Mouse (Mus musculus) hindbrain, postnatal 0 days (tissue): ENCODE results near the gene Aloxe3. TPM values are rescaled to one million over a fixed set of nuclear protein-coding genes. Genes with fewer than 3 reads are reported as not detected.

ENCODE experiments used
- ATAC-seq: fragments of 200-750 bp; cut with Nextera tagmentation; 2 replicates; pipeline ENCODE4 v1.8.0; 2017; ENCODE audit warnings: mild to moderate bottlenecking, moderate TSS enrichment, moderate library complexity
- DNase-seq: peaks from one replicate; pipeline ENCODE4 v3.0.0-alpha.2; 2015; ENCODE audit warnings: low spot score
- H3K27ac ChIP-seq: fragments of 300-500 bp; sonication (generic); 2 replicates; pipeline ENCODE4 v1.5.1; 2014; ENCODE audit warnings: mild to moderate bottlenecking
- H3K27me3 ChIP-seq: fragments of 300-500 bp; sonication (generic); 2 replicates; pipeline ENCODE4 v1.6.1; 2014; ENCODE audit warnings: low read length, mixed read lengths; ENCODE audit not compliant: insufficient read depth
- H3K36me3 ChIP-seq: fragments of 300-500 bp; sonication (generic); 2 replicates; pipeline ENCODE4 v1.6.1; 2014; ENCODE audit warnings: low read length, mixed read lengths; ENCODE audit not compliant: insufficient read depth
- H3K4me1 ChIP-seq: fragments of 300-500 bp; sonication (generic); 2 replicates; pipeline ENCODE4 v1.6.1; 2014; ENCODE audit warnings: antibody characterized with exemption, low read length, mixed read lengths; ENCODE audit not compliant: insufficient read depth
- H3K4me2 ChIP-seq: fragments of 300-500 bp; sonication (generic); 2 replicates; pipeline ENCODE4 v1.6.1; 2014; ENCODE audit warnings: low read depth, mild to moderate bottlenecking, low read length, moderate library complexity, mixed read lengths
- H3K4me3 ChIP-seq: fragments of 300-500 bp; sonication (generic); 2 replicates; pipeline ENCODE4 v1.5.1; 2014; ENCODE audit warnings: low read length
- H3K9ac ChIP-seq: fragments of 300-500 bp; sonication (generic); replicated peaks from 2 replicates; pipeline ENCODE4 v1.6.1; 2014; ENCODE audit warnings: mild to moderate bottlenecking, low read length, moderate library complexity, mixed read lengths
- H3K9me3 ChIP-seq: fragments of 300-500 bp; sonication (generic); 2 replicates; pipeline ENCODE4 v1.6.1; 2016; ENCODE audit warnings: low read length, mixed read lengths
- CTCF ChIP-seq: IDR thresholded peaks from 2 replicates; pipeline ENCODE4 v1.5.1; 2016; ENCODE audit warnings: antibody characterized with exemption, control low read depth, low read depth
- WGBS: fragments of 180-500 bp; shearing (Covaris S2); extraction: QIAGEN DNeasy Blood & Tissue Kit; methylation state at CpG from one replicate; pipeline ENCODE4 v1.1.7; 2014; 5-methylcytosine and 5-hydroxymethylcytosine counted together
- polyA plus RNA-seq: library from polyadenylated mRNA; unstranded; fragments of >200 nt; fragmentation: Nextera tagmentation; extraction: Ambion mirVana; gene quantifications from 2 replicates; pipeline ENCODE4 v1.2.1, GENCODE M21; 2015
- total RNA-seq: library from RNA; depleted of rRNA; stranded (reverse); fragments of >200 nt; gene quantifications from 2 replicates; pipeline ENCODE4 v1.2.3, GENCODE M21; 2014

The Aloxe3 gene
- total and polyA plus RNA-seq, 2 experiments from 2014 or later, result 12.5 to 13.0 TPM

DNA sequence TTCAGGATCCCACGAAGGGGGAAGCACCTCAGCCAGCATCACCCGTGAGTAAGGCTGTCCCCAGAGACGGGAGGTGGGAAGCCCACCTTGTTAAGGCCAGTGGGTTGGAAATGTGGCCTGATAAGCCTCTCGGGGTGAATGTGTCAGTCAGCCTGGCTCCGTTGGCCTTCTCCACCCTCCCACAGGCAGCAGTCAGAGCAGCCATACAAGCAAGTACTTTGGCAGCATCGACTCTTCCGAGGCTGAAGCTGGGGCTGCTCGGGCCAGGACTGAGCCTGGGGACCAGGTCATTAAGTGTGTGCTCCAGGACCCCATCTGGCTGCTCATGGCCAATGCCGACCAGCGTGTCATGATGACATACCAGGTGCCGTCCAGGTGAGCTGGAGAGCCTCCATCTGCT lies 18.0 kb upstream of the Aloxe3 start:
- peaks cover 68% of the 10 kb centered on the region for H3K36me3 ChIP-seq
- H3K4me2 ChIP-seq, result no peak overlapping the region
- no peaks in the 10 kb centered on the region for H3K9me3 ChIP-seq
- no peak overlapping the region for H3K9ac ChIP-seq
- H3K27ac ChIP-seq, result no peak overlapping the region
- H3K4me1 ChIP-seq, result no peaks in the 10 kb centered on the region
- no peaks in the 10 kb centered on the region for H3K27me3 ChIP-seq
- H3K4me3 ChIP-seq, result no peak overlapping the region
- DNase-seq (no peak), ATAC-seq (no peak)
- WGBS, result 91% methylated on average over 11 of the region's 11 CpGs
- TF ChIP-seq CTCF, result no peak

DNA sequence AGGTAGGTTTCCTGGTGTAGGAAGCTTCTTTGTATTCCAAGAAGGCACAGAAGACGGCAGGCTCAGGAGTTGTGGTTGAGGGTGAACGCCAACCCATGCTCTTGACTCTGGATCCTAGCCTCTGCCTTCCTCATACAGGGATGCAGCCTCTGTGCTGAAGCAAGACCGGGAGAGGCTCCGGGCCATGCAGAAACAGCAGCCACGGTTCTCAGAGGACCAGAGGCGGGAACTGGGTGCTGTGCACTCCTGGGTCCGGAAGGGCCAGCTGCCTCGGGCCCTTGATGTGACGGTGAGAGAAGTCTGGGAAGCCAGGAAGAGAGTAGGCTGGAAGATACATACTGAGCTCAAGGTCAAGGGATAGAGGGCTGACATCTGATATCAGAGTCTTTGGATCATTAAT lies 17.5 kb upstream of the Aloxe3 start:
- no peak overlapping the region for H3K27ac ChIP-seq
- no peak for DNase-seq
- H3K27me3 ChIP-seq, result no peaks in the 10 kb centered on the region
- no peak overlapping the region for H3K4me2 ChIP-seq
- no peak overlapping the region for H3K9ac ChIP-seq
- H3K4me1 ChIP-seq, result no peaks in the 10 kb centered on the region
- no peaks in the 10 kb centered on the region for H3K9me3 ChIP-seq
- peaks cover 62% of the 10 kb centered on the region for H3K36me3 ChIP-seq
- 90% methylated on average over 9 of the region's 9 CpGs for WGBS
- no peak for ATAC-seq
- no peak overlapping the region for H3K4me3 ChIP-seq
- TF ChIP-seq CTCF, result no peak

DNA sequence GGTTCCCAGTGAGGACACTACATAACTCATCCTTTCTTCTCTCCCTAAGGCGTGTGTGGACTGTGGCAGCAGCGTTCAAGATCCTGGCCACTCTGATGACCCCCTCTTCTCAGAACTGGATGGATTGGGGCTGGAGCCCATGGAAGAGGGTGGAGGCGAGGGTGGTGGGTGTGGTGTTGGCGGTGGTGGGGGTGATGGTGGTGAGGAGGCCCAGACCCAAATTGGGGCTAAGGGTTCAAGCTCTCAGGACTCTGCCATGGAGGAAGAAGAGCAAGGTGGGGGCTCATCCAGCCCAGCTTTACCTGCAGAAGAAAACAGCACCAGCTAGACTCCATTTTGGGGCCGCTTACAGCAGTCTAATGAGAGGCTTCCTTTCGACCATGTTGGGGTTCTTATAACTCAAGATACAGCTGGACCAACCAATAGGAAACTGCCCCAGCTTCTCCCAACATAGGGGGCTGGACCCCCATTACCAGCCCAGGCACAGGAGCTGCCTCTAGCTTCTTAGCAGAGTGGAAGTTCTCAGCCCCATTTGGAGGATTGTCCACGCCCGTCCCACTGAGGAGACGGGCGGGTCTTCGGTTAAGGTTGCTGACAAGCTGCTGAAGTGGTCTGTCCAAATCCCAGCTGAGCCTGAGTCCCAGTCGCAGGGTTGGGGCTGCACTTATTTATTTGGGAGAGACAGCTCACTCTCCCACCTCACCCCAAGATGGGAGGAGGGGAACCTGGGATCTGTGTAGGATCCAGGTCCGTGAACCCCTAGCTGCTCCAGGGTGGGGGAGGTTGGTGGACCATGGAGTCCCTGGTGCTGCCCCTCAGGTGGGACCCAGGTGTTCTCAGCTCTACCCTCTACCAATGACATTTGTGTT lies 16.4 kb upstream of the Aloxe3 start:
- no peak for TF ChIP-seq CTCF
- Histone ChIP-seq H3K9ac (no peak overlapping the region), H3K4me2 (no peak overlapping the region), H3K4me1 (no peaks in the 10 kb centered on the region), H3K27ac (no peak overlapping the region), H3K36me3 (peaks cover 52% of the 10 kb centered on the region), H3K9me3 (no peaks in the 10 kb centered on the region), H3K4me3 (no peak overlapping the region), H3K27me3 (no peaks in the 10 kb centered on the region)
- DNase-seq, result no peak
- ATAC-seq, result no peak
- 86% methylated on average over 13 of the region's 13 CpGs for WGBS

DNA sequence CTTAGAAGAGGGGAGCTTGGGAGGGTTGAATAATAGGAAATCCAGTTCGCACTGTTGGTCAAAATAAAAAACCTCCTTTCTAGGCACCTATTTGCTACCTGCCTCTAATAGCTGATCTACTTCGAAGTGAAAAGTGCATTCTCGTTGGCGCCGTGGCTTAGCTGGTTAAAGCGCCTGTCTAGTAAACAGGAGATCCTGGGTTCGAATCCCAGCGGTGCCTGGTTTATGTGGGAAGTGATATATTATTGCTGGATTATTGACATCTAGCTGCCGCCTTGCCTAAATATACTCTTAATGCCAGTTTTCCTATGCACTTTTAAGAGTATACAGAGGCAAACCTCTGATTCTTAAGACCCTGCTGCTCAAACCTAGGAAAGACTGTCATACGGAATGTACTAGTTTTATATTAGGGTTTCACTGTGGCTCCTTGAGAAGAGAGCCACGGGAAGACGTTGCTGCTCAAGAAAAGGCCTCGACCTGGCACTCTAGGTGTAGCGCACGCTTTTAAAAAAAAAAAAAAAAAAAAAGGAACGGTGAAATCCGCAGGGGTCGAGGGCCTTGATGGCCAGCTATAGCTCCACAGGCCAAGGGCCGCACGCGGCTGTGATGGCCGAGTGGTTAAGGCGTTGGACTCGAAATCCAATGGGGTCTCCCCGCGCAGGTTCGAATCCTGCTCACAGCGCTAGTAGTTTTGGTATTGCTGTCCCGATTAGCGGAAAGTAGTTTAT lies 15.2 kb upstream of the Aloxe3 start:
- Histone ChIP-seq H3K4me2 (peak overlapping the region; percentile 63), H3K4me3 (peak overlapping the region; percentile 37), H3K4me1 (no peaks in the 10 kb centered on the region), H3K36me3 (peaks cover 40% of the 10 kb centered on the region), H3K9me3 (no peaks in the 10 kb centered on the region), H3K9ac (peak overlapping the region; percentile 31; the same call in 1 of the 2 replicates), H3K27me3 (no peaks in the 10 kb centered on the region), H3K27ac (peak overlapping the region; percentile 48; the same call in 1 of the 2 replicates)
- ATAC-seq (peak; percentile 76; the same call in 1 of the 2 replicates), DNase-seq (peak; percentile 92)
- no peak for TF ChIP-seq CTCF
- WGBS, result 1% methylated on average over 30 of the region's 30 CpGs

DNA sequence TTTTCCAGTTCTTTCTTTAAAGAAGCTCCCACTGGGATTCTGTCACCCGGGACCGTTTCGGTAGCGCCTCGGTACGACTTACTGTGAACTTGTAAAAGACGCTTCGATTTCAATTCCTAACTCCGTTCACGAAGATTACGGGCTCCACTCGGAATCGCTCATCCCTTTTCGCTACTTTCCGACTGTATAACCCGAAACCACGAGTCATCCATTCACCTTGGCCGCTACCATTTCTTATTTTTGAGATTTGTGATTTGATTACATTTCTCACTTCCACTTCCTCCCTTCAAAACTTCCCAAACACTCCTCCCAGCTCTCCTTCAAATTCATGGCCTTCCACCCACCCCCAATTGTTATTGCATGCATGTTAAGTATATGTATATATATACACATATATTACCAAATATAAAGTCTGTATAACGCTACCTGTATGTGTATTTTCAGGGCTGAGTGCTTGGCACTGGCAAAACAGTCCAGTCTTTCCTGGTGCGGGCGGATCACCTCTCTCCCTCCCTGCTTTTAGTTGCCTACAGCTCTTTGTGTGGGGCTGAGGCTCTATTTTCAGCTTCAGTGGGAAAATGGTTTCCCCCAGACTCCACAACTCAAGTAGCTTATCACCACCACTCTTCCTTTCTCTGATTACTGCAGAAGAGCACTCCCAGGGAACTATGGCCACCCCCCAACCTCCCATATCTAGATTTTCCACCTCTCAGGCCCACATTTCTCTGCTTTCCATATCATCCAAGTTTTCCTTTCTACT lies 14.5 kb upstream of the Aloxe3 start:
- no peak overlapping the region; the same call in 1 of the 2 replicates for H3K9ac ChIP-seq
- H3K4me1 ChIP-seq, result no peaks in the 10 kb centered on the region
- peaks cover 33% of the 10 kb centered on the region for H3K36me3 ChIP-seq
- 0 out of 2 replicates have a peak overlapping the region, but pooled peaks have one; percentile 48 for H3K27ac ChIP-seq
- WGBS, result 5% methylated on average over 21 of the region's 21 CpGs
- H3K4me3 ChIP-seq, result peak overlapping the region; percentile 37
- no peaks in the 10 kb centered on the region for H3K9me3 ChIP-seq
- peak overlapping the region; percentile 63 for H3K4me2 ChIP-seq
- TF ChIP-seq CTCF, result no peak
- DNase-seq (no peak), ATAC-seq (peak; percentile 10; the same call in 1 of the 2 replicates)
- no peaks in the 10 kb centered on the region for H3K27me3 ChIP-seq

DNA sequence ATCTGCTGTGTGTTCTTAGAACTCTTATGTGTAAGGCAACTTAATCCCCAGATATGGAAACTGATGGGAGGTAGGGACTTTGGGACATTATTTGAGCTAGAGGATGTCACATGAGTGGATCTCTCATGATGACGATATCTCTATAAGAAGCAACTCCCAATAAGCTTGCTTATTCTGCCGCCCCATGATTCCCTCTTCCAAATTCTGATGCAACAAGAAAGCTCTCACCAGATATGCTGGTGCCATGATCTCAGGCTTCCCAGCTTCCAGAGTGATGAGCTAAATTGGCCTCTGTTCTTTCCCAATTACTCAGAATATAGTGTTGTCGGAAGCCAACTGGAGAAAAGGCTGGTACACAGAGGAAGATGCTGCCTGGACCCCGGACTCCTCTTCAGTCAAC lies 13.8 kb upstream of the Aloxe3 start:
- TF ChIP-seq CTCF, result no peak
- Histone ChIP-seq H3K4me3 (no peak overlapping the region), H3K9me3 (no peaks in the 10 kb centered on the region), H3K36me3 (peaks cover 27% of the 10 kb centered on the region), H3K4me2 (peak overlapping the region; percentile 10; the same call in 1 of the 2 replicates), H3K27me3 (no peaks in the 10 kb centered on the region), H3K9ac (no peak overlapping the region), H3K27ac (no peak overlapping the region), H3K4me1 (no peaks in the 10 kb centered on the region)
- WGBS, result 62% methylated on average over 4 of the region's 4 CpGs
- ATAC-seq (no peak), DNase-seq (peak; percentile 24)
